Mouse (Mus musculus) left cerebral cortex, postnatal 25 days (tissue): ENCODE measurements around the gene Timm44. TPM values are rescaled to one million over a fixed set of nuclear protein-coding genes. Genes with fewer than 3 reads are reported as not detected.
"Not testable (repeated sequence)": the region's sequence is repeated elsewhere in the genome, so short reads cannot be mapped to it uniquely, and the experiment has no call there.

Experiments
- DNase-seq, 2 experiments: peaks; one replicate each; pipeline ENCODE4 v3.0.0; 2022; ENCODE audit warnings: low spot score in 2 of 2, mixed read lengths in 1 of 2
- intact Hi-C: fragments of 180-260 bp; cut with DNase I; formaldehyde crosslinking; loops from one replicate; pipeline ENCODE4 v1.15.1; 2025
- total RNA-seq, 2 experiments: library from RNA; stranded (reverse); gene quantifications; 2 replicates each; pipeline ENCODE4 v1.2.3; 2021

Gene Timm44
- total RNA-seq, 2 experiments from 2014 or later, result 60.4 to 66.8 TPM

DNA sequence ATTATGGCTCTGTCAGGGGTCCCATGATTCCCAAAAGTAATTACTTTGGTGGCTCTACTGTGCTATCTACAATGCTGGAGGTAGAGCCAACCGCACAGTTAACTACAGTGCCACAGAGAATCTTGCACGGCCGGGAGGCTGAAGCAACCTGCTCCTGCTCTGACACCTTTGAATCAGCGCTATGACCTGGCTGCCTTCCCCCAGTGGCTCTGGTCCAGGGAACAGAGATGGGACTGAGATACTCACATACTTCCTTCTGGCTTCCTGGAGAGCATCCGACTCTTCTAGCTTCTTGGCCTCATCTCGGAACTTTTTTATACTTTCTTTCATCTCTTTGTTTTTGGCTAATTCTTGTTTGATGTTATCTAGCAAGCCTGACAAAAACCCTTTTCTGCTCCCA is 6.1 kb downstream of the Timm44 start:
- intact Hi-C loops, result loop anchor here (10.0 kb wide), 1 partner anchor 135 kb away; no protein-coding TSS in a partner anchor

DNA sequence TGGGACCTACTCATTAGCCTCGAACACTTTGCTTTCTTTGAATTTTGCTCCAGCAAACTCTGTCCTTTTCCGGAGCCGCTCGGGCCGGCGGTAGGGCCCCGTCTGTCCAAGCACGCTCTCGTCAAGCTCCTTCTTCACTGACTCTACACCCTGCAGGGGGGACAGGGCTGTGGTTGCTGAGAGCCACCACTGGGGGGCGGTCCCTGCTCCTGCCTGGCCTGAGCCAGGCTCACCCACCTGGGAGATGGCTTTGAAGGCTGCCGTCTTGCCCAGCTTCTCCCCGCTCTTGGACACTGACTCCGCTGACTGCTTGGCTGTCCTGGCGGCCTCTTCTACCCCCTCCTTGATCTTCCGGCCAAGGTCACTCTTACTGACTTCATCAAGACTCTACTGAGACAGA is 8.1 kb downstream of the Timm44 start:
- intact Hi-C loops, result loop anchor here (10.0 kb wide), 1 partner anchor 137 kb away; no protein-coding TSS in a partner anchor
- no peak for DNase-seq

More for the DNA sequence above, 6.1 kb downstream of the Timm44 start:
- no peak for DNase-seq

DNA sequence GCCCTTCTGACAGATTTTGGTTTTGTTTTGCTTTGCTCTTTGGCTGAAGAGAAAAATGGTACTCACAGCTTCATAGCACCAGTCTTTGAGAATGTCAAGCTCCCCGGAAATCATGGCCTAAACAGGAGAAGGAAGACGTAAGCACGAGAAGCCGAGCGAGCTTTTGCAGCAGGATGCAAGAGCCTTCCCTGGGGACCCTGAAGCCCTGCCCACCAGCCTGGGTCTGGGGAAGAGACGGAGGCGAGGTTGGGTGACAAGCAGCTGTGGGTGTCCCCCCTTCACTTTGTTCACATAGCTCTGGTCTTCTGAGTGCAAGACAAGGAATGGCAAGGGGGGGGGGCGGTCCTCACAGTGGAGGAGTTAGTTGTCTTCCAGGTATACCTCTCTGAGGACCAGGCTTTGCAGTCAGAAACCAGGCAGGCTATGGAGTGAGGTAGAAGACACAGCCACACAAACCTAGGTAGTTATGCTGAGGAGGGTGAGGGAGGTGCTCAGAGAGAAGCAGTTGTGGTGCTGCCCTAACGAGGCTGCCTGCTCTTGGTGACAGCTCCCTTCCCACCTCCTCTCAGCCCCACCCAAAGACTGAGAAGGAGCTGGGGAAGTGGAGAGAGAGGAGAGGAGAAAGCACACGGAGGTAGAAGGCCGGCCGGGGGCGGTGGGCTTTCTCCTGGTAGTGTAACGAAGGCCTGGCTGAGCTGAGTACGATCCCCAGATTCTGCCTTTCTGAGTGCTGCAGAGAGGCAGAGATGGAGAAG is 10.4 kb downstream of the Timm44 start:
- intact Hi-C loops, result loop anchor here (10.0 kb wide), 1 partner anchor 139 kb away; no protein-coding TSS in a partner anchor
- DNase-seq, result peak in 1 of 2 experiments; percentile 53

DNA sequence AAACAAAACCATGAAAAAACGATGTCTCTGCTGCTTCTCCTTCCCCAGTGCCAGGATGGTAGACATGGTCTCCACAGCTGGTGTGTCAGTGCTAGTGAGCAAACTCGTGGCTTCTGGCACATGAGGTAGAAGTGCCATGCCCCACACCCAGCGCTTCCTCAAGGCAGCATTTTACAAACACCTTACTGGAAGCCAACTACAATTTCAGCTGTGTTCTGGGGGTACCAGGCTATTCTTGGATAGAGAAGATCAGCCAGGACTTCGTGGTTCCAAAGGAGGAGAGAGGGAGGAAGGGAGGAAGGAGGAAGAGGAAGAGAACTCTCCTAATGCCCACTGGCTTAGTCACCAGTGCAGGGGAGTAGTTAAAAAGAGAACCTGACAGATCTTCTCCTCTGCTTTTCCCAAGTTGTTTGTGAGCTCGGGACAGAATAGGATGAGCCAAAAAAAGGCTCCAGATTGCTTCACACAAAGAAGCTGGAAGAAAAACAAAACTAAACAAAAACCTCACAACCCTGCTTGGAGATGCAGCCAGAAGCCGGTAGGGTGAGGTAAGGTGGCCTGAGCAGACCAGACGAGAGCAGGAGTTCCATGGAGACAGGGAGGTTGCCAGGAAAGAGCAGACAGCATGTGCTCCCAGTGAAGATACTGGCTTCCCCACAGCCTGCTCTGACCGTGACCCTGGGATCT is 12.5 kb downstream of the Timm44 start:
- intact Hi-C loops, result loop anchor here (10.0 kb wide), 1 partner anchor 142 kb away; no protein-coding TSS in a partner anchor

DNA sequence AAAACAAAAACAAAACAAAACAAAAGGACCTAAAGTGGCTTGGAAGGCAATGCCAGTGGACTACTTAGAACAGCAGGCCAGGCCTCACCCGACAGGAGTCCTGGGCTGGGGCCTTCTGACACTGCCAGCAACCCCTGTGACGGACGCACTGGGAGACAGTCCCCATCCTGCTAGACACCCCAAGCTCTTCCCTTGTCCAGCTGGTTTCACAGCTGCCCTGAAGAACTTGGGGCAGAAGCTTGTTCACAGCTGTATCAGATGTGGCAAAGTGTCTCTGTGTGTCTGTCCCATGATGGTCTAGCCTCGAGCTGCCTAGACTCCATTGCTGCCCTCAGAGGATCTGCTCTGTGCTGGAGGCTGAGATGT is 15.9 kb downstream of the Timm44 start:
- DNase-seq, result no peak
- intact Hi-C loops, result loop anchor here (5.0 to 10.0 kb wide), 3 partner anchors 42 to 418 kb away; partner anchors contain the start of gene Prr36

More for the DNA sequence above, 12.5 kb downstream of the Timm44 start:
- DNase-seq, result peak in 1 of 2 experiments; percentile 88

DNA sequence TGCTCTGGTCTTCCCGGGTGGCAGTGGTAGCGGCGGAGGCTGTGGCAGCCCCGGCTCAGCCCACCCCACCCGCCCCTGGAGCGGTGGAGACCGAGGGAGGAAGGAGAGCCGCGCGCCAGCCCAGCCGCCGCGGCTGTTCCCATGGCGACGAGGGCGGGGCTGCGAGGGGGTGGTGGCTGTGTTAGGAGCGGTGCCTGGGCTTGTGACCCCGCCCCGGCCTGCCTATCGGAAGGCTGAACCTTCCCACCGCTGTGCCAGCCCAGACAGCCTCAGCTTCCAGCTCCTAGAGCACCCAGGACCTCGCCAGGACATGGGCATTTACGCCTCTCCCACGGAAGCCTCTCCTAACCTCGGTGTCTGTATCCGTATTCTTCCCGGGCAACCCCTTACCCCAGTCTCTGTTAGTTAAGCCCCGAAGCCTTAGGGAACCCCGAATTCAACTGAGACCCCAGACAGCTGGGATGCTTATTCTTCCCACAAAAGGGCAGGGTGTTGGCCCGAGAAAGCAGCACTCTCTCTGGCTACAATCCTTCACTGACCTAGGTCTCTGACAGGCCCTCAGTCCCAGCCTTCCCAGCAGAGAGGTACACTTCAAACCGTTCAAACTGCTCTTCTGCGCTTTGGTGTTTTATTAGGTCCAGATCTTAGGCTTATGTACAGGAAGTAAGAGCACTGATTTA is 16.4 kb downstream of the Timm44 start, which contains the start of gene Ctxn1:
Gene Ctxn1 (minus strand): TSS at position 150 of the 680 bp plus-strand sequence.
- DNase-seq, result peak; percentile 91 to 94
- intact Hi-C loops, result loop anchor here (5.0 kb wide), 2 partner anchors 42 to 418 kb away; partner anchors contain the start of gene Prr36

DNA sequence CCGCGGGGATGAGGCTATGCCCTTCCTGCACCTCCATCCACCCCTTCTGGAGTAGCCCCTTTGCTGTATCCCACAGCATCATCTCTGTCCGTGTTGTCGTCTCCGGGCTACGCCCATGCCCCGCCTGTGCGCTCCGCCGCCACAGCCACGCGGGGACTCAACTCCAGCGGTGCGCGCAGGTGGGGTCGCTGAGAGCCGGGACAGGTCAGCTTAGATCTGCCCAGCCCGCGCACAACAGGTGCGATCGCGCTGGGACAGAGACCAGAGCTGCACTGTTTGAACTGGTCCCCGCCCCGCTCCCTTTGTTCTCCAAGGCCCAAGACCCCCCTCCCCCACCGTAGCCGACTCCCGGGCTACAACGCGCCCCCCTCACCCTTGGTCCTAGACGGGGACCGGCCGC is 17.0 kb downstream of the Timm44 start:
- peak in 1 of 2 experiments; percentile 56 for DNase-seq
- intact Hi-C loops, result loop anchor here (5.0 kb wide), 2 partner anchors 41 to 419 kb away; partner anchors contain the start of gene Prr36

DNA sequence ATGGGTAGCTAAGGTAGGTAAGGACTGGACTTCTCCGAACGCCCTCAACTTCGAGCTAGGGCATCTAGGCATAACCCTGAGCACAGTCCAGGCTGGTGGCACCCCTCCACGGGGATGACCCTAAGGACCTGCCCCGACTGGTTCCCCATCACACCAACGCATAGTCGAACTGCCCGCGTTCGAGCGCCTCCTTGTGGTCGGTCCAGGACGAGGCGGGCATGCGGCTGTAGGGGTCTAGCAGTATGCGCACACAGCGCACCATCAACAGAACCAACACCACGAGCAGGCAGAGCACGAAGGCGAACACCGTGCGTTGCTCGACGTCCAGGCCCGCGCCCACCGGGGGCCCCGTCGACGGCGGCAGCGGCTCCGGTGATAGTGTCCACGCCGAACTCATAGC is 17.5 kb downstream of the Timm44 start:
- DNase-seq, result peak; percentile 77 to 86
- intact Hi-C loops, result loop anchor here (5.0 kb wide), 2 partner anchors 41 to 419 kb away; partner anchors contain the start of gene Prr36

DNA sequence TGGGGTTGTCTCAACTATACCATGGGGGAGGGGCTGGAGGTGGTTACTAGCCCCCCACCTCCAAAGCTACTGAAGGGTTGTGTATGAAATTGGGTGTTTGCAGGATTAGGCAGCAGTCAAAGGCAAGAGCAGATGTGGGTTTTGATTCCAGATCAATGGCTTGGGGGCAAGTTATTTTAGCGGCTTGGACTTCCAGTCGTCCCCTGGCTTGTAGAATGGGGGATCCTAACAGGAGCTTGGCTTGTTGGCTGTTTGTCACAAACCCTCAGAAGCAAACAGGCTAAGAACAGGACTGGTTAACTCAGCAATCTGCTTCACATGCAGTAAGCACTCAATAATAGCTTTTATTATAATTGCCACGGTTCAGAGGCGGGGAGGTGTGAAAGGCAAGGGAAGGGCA is 18.4 kb downstream of the Timm44 start:
- no peak for DNase-seq
- intact Hi-C loops, result loop anchor here (5.0 kb wide), 2 partner anchors 40 to 420 kb away; partner anchors contain the start of gene Prr36

DNA sequence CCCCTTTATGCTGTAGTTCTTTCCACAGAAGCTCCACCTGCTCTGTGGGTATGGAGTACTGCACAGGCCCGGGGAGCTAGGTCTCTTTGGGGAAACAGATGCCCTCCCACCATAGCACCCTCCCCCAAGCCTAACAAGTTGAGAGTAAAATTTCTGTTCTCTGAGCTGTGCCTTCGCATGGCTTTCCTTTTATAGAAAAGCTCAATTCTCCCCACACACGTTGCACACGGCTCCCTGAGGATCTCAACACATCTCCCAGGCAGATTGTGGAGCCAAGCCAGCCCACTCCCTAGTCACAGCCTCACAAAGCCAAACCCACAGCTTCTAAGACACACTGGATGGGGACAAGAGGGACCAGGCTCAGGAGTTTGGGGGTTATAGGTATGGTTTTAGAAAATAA is 18.8 kb downstream of the Timm44 start:
- DNase-seq, result peak; percentile 82 to 98
- intact Hi-C loops, result loop anchor here (5.0 kb wide), 2 partner anchors 40 to 420 kb away; partner anchors contain the start of gene Prr36

DNA sequence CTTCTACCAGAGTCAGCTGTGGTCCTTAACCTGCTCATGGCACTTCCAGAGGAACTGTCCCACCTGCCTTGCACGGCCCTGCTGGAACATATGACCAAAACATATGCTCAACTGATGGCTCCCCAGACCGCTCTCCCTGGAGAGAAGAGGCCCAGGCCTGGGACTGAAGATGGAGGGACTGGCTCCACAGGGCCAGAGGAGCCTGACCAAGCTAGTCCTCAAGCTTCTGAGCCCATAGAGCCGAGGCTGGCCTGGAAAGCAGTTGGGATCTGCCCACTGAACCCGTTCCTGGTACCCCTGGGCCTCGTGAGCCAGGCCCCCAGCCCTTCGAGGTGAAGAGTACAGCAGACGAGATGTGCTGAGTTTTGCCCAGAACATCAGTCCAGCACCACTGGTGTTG is 20.2 kb downstream of the Timm44 start:
- intact Hi-C loops, result loop anchor here (5.0 kb wide), 2 partner anchors 38 to 422 kb away; partner anchors contain the start of gene Prr36
- DNase-seq, result not testable (repeated sequence)

DNA sequence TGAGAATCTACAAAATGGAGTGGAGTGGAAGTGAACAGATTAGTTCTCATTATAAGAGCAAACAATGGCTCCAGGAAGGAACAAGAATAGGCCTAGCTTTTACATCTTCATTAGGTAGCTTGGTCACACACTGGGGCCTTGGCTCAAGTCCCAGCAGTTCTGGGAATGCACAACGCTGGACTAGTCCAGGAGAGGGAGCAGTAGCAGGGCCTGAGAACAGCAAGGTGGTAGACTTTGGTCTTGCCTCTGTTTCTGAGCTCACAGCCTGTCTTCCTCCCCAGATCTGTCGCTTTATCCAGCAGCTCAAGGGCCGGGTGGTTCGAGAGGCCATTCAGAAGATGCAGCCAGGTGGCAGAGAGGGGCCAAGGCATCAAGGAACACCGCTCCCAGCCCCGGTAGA is 21.7 kb downstream of the Timm44 start:
- intact Hi-C loops, result loop anchor here (5.0 kb wide), 1 partner anchor 118 kb away; no protein-coding TSS in a partner anchor
- peak in 1 of 2 experiments; percentile 79 for DNase-seq

DNA sequence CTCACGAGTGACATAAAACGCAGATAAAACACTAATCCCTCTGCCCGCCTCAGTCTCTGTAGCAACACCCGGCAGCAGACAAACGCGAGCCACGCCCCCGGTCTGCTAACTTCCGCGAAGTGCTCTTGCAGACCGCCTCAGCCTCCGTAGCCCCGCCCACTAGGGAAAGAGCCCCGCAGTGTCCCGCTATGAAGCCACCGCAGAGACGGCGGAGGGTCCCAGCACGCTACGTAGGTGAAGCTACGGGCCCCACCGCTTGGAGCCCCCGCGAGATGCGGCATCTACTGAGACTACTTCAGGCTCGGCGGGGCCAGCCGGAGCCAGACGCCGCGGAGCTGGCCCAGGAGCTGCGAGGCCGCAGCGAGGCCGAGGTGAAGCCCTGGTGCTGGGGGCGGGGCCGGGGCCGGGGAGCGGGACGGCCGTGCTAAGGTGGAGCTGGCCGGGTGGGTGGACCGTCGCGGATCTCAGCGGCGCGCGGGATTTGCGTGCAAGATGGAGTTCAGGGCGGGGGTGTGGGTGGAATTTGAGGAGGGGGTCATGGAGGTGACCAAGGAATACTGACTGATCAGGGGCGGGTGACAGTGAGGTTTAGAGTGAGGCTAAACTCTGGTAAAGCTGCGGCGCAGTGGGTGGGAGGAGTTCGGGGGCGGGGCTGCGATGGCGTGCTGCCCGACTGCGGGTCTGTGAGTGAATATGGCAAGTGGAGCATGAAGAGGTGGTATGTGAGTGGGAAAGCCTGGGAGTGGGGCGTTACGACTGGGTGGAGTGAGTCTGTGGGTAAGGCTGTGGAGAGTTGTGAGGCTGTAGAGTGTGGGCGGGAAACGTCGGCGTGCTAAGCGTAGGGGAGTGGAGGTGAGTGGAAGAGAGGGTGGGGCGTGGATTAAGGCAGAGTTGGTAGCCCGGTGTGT is 22.5 kb downstream of the Timm44 start, which contains the start of gene Snapc2:
Gene Snapc2 (plus strand): TSS at position 147 of the 908 bp plus-strand sequence.
- peak; percentile 96 to 97 for DNase-seq
- intact Hi-C loops, result loop anchor here (2.0 to 5.0 kb wide), 3 partner anchors 14 to 119 kb away; partner anchors contain the start of genes Ccl25, Elavl1, Gm49320 and Map2k7

DNA sequence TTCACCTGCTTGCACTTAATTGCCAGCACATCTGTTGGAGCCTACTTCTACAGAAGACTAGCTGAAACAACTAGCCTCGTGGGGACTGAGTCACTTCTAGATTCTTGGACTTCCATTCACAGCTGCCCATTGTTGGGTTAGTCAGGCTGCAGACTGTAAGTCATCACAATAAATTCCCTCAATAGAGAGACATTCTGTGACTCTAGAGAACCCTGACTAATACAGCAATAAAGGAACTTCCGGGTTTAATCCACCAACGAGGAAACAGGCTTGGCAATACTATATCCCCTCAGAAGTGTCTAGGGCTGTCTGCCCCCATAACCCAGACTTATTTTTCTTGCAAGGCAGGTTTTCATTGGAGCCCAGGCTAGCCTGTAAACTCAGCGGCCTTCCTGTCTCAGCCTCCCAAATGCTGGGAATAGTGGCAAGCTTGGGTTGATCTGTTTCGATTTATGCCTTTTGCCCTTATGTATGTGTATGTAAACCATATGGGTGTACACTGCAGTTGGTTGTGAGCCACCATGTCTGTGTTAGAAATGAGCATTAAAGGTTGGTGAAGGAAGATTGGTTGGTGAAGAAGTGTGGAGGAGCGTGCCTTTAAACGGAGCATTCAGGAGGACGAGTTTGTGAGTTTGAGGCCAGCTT is 23.5 kb downstream of the Timm44 start:
- intact Hi-C loops, result loop anchor here (2.0 to 5.0 kb wide), 3 partner anchors 13 to 120 kb away; partner anchors contain the start of genes Ccl25, Elavl1, Gm49320 and Map2k7
- no peak for DNase-seq

DNA sequence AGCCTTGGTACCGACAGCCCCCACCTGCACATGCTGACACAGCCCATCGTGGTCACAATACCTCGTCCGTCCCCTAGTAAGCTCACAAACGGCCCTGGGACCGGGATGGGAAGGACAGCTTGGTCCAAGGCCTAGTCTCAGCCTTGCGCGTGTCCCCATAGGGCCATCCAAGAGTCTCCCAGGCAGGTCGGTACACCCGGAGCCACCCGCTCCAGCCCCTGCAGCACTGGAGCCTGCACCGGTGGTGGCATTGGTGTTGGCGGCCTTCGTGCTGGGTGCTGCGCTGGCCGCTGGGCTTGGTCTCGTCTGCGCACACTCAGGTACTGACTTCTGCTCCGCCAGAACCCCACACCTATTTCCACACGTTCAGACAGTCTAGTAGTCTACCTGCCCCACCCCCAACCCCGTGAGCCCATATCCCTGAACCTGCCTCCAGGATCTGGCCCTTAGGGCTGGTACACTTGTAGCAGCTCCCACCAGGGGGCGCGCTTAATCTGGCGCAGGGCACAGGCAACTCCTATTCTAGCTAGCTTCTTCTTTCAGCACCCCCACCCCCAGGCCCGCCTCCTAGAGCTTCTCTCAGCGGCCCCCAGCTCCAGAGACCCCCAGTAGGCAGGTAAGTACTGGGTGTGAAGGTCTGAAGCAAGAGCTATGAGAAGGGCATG is 25.3 kb downstream of the Timm44 start:
- peak; percentile 82 to 88 for DNase-seq
- intact Hi-C loops, result loop anchor here (5.0 kb wide), 1 partner anchor 122 kb away; no protein-coding TSS in a partner anchor

DNA sequence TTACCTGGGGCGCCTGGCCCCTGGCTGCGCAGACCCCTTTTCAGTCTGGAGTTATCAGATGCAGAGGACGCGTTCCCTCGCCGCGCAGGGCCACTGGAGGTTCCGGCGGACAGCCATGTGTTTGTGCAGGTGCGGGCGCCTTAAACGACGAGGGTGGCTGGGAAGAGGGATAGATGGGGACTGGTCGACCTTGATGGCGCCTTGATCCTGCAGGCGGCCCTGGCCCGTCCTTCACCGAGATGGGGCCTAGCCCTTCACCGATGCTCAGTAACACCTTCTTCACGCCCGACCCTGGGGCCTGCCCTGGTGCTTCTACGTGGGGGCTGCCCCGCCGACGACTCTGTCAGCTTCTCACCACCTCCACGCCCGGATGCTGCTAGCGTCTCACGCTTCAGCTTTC is 26.5 kb downstream of the Timm44 start:
- DNase-seq, result no peak
- intact Hi-C loops, result no loop called here

DNA sequence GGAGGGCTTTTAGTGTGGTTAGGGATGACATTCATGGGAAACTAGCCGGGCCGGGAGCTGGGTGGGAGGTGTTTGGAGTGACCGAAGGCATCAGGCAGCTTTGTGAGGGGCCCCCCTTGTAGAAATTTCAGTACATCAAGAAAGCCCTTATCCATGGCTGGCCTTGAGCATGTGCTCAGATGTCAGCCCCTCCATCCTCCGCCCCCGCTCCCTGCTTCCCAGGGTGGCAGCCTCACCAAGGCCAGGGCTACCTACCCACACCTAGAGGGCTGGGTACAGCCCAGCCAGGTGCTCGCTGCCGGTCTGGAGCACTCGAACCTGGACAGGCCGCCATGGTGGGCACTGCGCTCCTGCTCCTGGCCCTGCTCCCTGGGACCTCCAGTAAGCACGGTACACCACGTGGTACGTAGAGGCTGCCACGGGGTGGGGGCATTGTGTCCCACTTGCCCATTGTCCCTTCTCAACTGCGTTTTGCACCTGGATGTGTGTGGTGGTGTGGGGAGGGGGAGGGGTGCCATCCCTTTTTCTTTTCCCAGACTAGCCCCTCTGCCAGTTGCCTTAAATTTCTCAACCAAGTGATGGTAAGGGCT is 27.7 kb downstream of the Timm44 start, which contains the start of gene Tgfbr3l:
Gene Tgfbr3l (plus strand): TSS at position 264 of the 590 bp plus-strand sequence.
- DNase-seq, result no peak
- intact Hi-C loops, result no loop called here
